Mouse (Mus musculus): Measurements from ENCODE around the gene Bcr.
A peak's percentile ranks its signal among the peaks of the same experiment; 100 is the strongest.

Gene Bcr

DNA sequence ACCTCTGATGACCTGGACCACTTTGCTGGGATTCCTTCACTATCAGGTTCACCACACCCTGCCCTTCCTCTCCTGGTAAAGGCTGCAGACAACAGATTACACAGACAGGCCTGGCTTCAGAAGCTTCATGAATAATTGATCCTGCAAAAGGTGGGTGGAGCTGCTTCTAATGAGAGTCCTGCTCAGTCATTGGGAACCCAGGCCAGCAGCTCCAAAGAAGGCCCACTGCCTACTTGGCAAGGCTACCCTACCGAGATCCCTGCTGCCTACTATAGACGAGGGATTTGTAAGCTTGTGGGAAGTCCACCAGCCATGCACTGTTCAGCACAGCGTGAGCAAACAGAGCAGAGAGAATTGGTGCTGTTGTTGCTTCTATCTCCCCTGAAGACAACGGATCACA, 4.1 kb upstream of the Bcr start:
- no peak for DNase-seq (ENCODE audit: low spot score in 2 of 2)

DNA sequence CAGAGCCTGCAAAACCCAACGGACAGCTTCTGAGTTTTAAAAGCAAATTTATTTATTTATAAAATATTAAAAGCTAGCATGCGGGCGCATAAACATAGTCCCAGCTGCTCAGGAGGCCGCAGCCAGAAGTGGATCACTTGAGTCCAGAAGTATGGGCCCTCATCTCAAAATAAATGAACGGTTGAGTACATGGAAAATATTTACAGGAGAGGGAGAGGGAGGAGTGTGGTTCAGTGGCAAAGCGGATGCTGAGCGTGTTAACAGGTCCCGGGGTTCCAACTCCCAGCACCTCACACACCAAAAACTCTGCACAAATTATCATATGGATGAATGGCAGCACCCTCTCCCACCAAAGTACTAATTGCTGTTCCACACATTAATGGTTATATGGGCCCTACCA, 2.1 kb upstream of the Bcr start:
- DNase-seq (ENCODE audit: low spot score in 2 of 2), result no peak

DNA sequence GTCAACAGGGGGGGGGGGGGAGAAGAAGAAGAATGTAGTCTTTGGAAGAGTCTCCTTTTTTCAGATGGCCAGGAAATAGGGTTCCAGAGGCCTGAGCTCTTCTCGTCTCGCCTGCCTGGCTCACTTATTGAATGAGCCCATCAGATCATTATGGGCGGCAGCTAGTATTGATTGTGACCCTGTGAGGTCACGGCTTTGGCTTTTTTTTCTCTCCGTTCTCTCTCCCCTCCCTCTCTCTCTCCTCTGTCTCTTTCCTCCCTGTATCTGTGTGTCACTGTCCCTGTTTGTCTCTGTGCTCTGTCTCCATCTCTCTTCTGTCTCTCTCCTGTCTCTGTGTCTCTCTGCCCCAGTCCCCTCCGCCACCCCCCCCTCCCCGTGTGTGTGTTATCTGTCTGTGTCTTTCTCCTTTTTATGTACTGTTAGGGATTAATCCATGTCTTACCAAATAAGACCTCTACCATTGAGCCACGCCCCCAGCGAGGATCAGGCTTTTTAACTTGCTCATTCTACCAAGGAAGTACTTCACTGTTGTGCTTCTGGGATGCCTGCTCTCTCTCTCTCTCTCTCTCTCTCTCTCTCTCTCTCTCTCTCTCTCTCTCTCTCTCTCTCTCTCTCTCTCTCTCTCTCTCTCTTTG, 1.5 kb upstream of the Bcr start:
- DNase-seq (ENCODE audit: low spot score in 2 of 2), result no peak

DNA sequence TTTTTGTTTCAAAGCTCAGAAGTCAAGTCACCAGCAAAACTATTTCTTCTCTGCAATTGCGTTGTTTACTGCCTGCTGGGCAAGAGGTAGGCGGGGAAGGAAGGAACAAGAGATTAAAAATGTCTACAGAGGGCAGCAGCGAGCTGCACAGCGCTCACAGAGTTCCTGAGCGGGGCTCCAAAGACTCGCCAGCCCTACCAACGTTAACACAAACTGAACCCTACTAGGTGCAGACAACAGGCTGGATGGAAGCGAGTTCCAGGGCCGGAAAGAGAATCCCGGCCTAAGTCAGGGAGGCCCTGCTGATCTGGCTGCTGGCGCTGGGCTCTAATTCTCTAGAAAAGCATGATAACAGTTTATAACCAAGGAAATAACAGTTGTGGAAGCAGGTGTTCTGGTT, 996 bp upstream of the Bcr start:
- DNase-seq (ENCODE audit: low spot score in 2 of 2), result peak; percentile 55 to 74

DNA sequence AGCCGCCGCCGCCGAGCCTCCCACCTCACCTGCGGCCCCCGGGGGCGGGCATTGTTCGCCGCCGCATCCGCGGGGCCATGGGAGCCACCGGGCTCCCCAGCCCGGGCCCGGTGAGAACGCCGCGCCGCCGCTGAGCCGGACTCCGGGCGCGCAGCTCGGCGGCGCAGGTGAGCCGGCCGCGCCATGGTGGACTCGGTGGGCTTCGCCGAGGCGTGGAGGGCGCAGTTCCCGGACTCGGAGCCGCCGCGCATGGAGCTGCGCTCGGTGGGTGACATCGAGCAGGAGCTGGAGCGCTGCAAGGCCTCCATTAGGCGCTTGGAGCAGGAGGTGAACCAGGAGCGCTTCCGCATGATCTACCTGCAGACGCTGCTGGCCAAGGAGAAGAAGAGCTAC, 447 bp downstream of the Bcr start:
- peak in 1 of 2 experiments; percentile 13 for DNase-seq (ENCODE audit: low spot score in 2 of 2)

DNA sequence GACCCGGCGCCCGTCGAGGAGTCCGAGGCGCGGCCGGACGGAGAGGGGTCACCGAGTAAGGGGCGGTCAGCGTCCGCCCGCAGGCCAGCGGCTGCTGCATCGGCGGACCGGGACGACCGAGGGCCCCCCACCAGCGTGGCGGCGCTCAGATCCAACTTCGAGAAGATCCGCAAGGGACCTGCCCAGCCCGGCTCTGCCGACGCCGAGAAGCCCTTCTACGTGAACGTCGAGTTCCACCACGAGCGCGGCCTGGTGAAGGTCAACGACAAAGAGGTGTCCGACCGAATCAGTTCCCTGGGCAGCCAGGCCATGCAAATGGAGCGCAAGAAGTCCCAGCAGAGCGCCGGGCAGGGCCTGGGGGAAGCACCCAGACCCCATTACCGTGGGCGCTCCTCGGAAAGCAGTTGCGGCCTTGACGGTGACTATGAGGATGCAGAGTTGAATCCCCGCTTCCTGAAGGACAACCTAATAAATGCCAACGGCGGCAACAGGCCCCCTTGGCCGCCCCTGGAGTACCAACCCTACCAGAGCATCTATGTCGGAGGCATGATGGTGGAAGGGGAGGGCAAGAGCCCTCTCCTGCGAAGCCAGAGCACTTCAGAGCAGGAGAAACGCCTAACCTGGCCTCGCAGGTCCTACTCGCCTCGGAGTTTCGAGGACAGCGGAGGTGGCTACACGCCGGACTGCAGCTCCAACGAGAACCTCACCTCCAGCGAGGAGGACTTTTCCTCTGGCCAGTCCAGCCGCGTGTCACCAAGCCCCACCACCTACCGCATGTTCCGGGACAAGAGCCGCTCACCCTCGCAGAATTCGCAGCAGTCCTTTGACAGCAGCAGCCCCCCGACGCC, 1.2 kb downstream of the Bcr start:
- DNase-seq (ENCODE audit: low spot score in 2 of 2), result no peak

DNA sequence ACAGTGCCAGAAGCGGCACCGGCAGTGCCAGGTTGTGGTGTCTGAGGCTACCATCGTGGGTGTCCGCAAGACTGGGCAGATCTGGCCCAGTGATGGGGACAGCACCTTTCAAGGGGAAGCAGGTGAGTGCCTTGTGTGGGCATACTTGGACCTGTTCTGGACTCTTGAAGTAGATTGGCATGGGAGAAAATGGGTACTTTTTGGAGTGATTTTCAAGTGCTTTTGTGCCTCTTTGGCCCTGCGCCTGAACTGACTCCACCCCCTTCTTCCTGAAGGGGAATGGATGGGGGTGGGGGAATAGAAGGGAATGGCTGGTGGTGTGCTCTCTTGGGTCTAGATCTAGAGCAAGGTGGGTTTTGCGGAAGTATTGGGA, 1.8 kb downstream of the Bcr start:
- peak in 1 of 2 experiments; percentile 10 for DNase-seq (ENCODE audit: low spot score in 2 of 2)

DNA sequence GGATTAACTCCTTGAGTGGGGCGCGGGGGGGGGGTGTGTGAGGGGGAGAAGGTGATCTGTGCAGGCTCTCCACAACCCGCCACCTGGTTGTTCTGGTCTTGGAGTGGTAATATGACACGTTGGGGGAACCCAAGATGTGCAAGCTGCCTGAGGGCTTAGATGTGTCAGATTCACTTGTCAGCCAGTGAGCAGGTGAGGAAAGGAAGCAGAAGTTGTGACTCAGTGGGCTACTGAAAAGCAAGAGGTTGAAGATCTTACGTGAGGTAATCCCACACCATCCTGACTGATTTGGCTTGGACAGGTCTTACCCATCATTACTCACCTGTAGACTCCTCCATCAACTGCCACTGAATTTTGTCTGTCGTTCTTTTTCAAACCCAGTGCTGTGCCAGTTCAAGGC, 2.2 kb downstream of the Bcr start:
- DNase-seq (ENCODE audit: low spot score in 2 of 2), result no peak

DNA sequence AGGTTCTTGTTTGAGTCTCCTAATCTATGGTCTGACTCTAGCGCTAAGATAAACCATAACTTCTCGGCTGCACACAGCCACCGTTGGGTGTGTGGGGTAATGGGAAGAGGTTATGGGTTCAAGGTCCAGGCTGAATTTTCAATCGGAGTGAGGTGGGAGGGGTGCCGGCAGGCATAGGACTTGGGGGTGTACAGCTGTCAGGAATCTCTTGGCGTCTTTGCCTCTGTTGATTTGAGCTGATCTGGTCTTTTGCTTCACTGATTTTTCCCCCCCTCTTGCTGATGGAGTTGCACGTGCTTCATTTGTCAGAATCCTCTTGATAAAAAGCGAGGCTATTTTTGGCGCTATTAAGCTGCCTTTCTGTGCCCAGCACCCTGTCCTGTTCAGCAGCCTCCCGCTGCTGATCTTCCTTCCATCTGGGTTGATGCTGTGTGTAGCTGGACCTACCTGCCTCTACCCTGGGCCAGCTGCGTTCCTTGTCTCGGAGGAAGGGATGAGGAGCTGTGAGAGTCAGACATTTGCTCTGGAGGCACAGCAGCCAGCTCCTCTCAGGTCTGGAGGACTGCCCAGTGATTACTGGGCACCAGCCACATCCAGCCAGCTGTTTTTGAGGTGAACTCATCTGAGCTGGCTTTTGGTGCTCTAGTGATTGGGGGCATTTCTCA, 3.0 kb downstream of the Bcr start:
- DNase-seq (ENCODE audit: low spot score in 2 of 2), result no peak

DNA sequence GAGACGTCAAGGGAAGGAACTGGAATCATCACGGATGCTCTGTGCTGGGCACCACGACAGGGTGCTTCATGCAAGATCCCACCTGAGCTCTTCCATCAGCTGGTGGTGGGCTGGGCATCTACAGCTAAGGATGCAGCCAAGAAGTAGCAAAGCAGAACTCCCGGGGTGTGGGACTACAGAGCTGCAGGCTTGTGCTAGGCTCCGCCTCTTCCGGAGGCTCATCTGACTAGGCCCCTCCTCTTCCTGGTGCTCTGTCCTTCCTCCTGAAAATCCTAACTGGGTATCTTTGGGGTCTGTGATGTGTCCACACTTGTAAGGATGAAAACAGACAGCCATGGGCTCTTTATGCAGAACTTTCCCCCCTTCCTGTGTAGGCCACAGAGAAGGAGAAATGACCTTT, 5.3 kb downstream of the Bcr start:
- DNase-seq (ENCODE audit: low spot score in 2 of 2), result no peak

DNA sequence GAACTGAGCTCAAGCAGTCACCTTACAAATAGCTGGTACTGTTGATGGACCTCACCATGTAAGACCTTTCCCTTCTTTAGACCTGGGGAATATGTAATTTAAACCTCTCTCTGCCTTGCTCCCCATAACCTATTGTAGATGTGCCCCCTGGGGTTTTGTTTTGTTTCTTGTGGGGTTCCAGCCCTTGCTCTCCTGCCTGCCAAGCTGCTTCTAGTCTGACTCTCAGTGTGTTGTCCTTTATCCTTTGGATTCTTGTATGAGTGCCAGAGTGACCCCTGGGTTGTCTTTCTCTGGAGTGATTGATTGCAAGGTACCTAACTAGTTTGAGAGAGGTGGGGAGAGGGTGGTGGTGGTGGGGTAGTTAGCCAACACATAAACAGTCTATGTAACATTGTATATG, 7.1 kb downstream of the Bcr start:
- DNase-seq (ENCODE audit: low spot score in 2 of 2), result no peak

DNA sequence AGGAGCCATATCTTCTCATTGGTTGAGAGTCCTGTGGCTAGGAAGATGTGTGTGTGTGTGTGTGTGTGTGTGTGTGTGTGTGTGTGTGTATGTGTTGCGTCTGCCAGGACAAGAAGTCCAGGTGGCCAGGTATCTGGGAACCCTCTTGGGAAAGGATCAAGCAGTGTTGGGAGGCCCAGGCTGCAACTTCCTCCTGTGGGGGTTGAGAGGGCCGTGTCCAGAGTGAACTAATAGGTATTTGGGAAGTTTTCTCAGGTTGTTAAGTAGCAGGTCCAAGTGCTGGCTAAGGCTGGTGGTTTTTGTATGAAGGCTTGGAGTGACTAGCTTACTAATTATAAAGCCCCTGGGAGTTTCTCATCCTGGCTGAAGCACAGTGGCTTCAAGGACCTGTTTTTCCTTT, 7.7 kb downstream of the Bcr start:
- DNase-seq (ENCODE audit: low spot score in 2 of 2), result no peak

DNA sequence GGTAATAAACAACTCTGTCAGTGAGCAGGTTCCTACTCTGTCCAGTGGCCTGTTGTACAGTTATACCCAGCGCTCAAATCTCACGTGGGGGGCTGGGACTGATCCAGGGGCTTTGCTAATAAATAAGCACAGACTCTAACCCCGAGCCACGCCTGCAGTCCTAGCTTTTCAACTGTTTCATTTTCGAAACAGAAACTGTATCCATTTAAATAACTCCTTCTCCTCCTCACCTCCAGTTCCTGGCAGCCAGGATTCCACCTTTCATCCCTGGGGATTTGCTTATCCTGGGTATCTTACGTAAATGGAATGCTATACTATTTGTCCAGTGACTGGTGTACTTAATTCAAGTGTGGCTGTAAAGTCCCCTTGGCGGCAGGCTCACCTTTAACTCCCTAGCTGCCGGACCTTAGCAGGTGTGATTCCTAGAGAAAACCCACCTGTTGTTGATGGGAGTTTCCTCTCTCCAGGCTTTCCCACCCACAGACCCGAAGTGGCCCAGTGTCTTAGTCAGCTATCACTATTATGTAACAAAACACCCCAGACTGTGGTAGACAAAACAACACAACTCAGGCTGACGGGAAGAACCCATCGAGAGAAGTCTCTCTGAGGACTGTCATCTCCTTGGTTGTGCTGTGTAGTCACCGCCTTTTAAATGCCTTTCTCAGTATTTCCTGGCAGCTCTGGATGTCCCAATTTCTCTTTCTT, 8.4 kb downstream of the Bcr start:
- no peak for DNase-seq (ENCODE audit: low spot score in 2 of 2)

DNA sequence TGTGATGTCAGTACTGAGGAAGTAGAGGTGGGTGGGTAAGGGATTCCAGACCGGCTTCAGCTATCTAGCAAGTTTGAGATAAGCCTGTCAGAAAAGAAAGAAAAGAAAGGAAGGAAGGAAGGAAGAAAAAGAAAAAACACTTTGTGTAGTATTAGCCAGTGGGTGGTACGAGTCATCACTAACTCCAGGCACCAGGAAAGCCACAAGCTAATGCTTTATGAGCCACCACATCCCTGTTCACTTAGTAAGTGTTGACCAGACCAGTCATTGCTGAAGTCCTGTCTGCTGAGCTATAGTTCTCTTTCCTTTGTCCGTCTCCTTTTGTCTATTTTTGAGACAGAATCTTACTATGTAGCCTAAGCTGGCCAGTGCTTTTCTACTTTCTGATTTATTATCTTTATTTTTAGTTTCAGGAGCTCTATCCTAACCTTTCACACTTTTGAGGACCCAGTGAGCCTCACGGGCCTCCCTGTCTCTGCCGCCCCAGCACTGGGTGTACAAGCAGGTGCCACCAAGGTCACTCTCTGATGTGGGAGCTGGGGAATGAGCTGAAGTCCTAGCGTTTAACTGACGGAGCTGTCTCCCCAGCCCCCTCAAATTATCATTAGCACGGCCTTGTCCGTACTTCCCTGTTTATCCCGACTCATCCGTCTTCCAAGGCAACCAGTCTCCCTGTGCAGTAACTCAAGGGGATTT, 10.0 kb downstream of the Bcr start:
- no peak for DNase-seq (ENCODE audit: low spot score in 2 of 2)

DNA sequence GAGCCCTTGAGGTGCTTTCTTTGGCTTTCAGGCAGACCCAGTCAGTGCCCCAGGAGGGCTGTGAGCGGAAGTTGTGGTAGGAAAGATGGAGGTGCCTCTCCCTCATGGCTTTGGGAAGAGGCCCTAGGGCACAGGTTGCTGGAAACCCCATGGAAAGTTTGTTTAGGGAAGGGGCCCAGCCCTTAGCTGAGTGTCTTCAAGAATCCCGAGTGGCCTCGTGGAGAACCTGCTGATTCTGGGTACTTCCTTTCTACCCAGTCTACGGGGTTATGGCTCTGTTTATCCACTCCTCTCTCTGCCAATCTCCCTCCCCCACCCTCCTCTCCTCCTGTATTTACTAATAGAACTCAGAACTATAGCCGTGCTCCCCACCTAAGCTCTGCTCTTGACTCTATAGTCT, 15.3 kb downstream of the Bcr start:
- DNase-seq (ENCODE audit: low spot score in 2 of 2), result no peak

DNA sequence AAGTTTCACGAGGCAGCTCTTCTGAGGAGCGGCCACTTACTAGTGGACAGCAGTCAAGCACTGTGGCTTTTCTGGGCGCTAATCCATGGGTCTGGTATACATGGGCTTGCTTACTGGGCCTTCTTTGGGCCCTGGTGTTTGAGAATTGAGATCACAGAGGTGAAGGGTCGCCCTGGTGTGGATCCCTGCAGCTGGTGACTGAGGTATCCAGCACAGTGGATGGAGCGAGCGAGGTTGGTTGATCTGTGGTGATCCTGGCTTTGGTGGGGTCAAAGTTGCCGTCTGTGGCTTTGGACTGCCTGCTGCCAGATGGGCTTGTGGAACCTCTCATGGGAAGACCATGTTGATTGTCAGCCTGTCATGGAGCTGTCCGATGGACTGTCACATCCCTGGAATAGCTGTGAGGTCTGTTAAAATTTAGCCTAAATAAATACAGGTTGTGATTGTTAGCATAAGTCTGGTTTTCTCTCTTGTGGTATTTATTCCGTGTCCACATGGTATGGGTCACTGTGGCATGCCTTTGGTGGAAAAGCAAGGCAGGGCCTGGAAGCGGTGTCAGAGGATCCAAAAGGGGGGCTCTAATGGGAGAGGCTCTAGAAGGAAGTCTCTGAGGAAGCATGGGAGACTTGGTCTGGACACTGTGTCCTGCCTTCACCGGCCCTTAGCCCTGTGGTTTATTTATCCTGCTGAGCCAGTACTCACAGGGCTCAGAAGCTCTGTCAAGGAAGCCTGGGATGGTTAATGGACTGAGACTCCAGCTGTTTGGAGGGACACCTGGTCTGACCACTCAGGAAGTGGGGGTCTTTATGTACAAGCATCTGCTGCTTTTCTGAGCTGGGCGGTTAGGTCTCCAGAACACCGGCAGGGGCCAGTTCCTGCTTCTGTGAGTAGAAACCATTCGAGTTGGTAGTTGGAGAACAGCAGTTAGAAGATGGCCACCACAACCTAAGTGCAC, 18.1 kb downstream of the Bcr start:
- DNase-seq (ENCODE audit: low spot score in 2 of 2), result no peak

DNA sequence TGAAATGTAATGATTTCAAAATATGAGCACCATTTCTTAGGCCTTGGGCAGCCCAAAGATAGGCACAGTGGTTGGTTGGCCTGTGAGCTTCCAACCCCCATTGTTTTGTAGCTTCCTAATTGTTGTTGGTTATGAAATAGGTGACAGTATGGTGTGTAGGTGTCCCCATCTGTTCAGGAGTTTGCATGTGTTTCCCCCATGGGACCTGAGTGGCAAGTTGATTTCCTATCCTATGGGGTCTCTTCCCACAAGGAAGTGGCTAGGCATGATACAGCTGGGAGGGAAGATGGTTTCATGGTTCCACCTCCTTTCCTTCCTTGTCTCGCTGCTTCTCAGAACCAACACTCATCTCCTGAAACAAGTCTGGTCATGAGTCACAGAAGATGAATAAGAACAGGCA, 24.9 kb downstream of the Bcr start:
- no peak for DNase-seq (ENCODE audit: low spot score in 2 of 2)

DNA sequence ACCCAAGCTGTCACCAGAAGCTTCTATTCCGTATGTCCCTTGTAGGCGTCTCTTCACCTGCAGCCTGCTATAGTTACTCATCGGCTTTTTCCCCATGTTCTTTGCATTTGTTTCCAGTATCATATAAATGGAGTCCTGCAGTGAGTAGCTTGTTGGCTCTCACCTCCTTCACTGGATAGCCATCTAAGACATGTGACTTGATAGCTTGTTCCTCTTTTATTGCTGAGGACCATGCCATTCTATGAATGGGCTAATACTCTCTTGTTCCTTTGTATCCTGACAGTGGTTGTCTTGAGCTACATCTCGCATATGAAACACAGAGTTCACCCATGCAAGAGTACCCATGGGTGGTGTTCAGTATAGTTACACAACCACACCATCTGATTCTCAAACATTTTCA, 28.1 kb downstream of the Bcr start:
- DNase-seq (ENCODE audit: low spot score in 2 of 2), result no peak

DNA sequence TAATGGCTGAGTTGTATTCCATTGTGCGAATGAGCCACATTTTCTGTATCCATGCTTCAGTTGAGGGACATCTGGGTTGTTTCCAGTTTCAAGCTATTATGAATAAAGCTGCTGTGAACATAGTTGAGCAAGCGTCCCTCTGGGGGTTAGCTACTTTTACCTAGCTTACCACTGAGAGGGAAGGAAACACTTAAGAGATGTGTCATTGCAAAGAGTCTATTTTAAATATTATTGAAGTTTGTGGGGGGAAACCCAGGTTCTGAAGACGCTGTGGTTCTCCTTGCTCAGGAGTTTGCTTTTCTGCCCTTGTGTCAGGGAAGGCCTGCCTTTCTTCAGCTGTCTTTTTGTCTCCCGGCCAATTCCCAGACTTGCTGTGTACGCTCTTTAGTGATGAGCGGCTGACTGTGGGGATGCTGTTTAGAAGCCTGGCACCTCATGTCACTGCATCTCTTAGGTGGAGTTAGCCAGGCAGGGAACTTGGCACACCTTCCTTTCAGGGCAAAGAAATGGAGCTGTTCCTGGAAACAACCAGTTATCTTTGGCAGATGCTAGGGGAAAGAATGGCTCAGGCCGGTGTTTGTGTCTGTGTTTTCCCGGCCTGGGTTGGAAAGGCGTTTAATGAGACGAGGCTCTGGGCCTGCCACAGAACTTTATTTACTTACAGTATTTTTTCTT, 31.2 kb downstream of the Bcr start:
- DNase-seq (ENCODE audit: low spot score in 2 of 2), result no peak
